Mouse (Mus musculus): ENCODE data around the gene Rac1. TPM values are rescaled to one million over a fixed set of nuclear protein-coding genes. Genes with fewer than 3 reads are reported as not detected.

Gene Rac1
- polyA plus RNA-seq, 1 experiment = 245 TPM

GRCm38 (mm10) chr5:143518045-143518591 lies 9.7 kb downstream of the Rac1 start:
- Histone ChIP-seq H3K27me3 (ENCODE audit: control insufficient read depth, insufficient read depth, insufficient read length) (no peaks in the 10 kb centered on the region), H3ac (ENCODE audit: control insufficient read depth, insufficient read length) (no peak overlapping the region), H3K4me3 (no peak overlapping the region), H3K4me2 (ENCODE audit: low read depth) (peak overlapping the region; percentile 60), H3K36me3 (ENCODE audit: control insufficient read depth, insufficient read depth) (peaks cover 26% of the 10 kb centered on the region), H3K79me2 (ENCODE audit: control insufficient read depth, insufficient read depth) (peaks cover 97% of the 10 kb centered on the region)
- TF ChIP-seq CEBPB (IDR thresholded peaks at IDR 0.05; ENCODE audit: insufficient read depth, poor library complexity, severe bottlenecking) = no peak
- TF ChIP-seq USF1 (IDR thresholded peaks at IDR 0.05; ENCODE audit: low read depth) = no peak

GRCm38 (mm10) chr5:143517436-143517835 lies 10.4 kb downstream of the Rac1 start:
- TF ChIP-seq POLR2AphosphoS2 (IDR thresholded peaks at IDR 0.05; ENCODE audit: insufficient read length, low read depth) (no peak), TCF3 (IDR thresholded peaks at IDR 0.05; ENCODE audit: insufficient read length, low read depth) (no peak), SRF (IDR thresholded peaks at IDR 0.05; ENCODE audit: control insufficient read depth, insufficient read length, low read depth) (no peak), MYOG (IDR thresholded peaks at IDR 0.05; ENCODE audit: control insufficient read depth in 1 of 3, insufficient read depth in 1 of 3, insufficient read length in 2 of 3, low read depth in 2 of 3) (no peak), E2F4 (IDR thresholded peaks at IDR 0.05; ENCODE audit: insufficient read depth) (no peak), MAX (IDR thresholded peaks at IDR 0.05; ENCODE audit: low read depth) (no peak), REST (IDR thresholded peaks at IDR 0.05; ENCODE audit: insufficient read depth, insufficient read length) (no peak), MYOD1 (IDR thresholded peaks at IDR 0.05; ENCODE audit: control insufficient read depth in 1 of 3, insufficient read length in 2 of 3, low read depth in 2 of 3) (no peak), CEBPB (IDR thresholded peaks at IDR 0.05; ENCODE audit: insufficient read depth, poor library complexity, severe bottlenecking) (no peak), USF1 (IDR thresholded peaks at IDR 0.05; ENCODE audit: low read depth) (no peak), POLR2A (IDR thresholded peaks at IDR 0.05; ENCODE audit: insufficient read length, low read depth) (no peak), TCF12 (IDR thresholded peaks at IDR 0.05; ENCODE audit: insufficient read depth, poor library complexity, severe bottlenecking) (no peak)
- no peak overlapping the region for H3ac ChIP-seq (ENCODE audit: control insufficient read depth, insufficient read length)
- no peaks in the 10 kb centered on the region for H3K27me3 ChIP-seq (ENCODE audit: control insufficient read depth, insufficient read depth, insufficient read length)
- H3K4me2 ChIP-seq (ENCODE audit: low read depth) = peak overlapping the region; percentile 60
- H3K79me2 ChIP-seq (ENCODE audit: control insufficient read depth, insufficient read depth) = peaks cover 97% of the 10 kb centered on the region
- peaks cover 31% of the 10 kb centered on the region for H3K36me3 ChIP-seq (ENCODE audit: control insufficient read depth, insufficient read depth)
- H3K4me3 ChIP-seq = no peak overlapping the region

DNA sequence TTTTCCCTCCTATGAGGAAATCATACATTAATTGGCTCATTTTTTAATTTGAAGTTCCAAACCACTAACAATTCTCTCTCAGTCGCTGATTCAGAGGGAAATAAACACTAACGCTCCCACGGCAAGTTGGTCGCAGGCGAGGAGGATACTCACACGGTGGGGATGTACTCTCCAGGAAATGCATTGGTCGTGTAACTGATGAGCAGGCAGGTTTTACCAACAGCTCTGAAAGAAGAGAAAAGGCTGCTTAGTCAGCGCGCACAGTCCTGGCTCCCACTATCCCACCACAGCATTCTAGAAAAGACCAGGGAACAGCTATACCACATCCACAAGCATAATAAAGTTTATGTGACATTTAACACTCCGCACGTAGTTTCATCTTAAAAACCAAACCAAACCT lies 10.8 kb downstream of the Rac1 start:
- TF ChIP-seq USF1 (IDR thresholded peaks at IDR 0.05; ENCODE audit: low read depth) (no peak), MAX (IDR thresholded peaks at IDR 0.05; ENCODE audit: low read depth) (no peak), E2F4 (IDR thresholded peaks at IDR 0.05; ENCODE audit: insufficient read depth) (no peak), SRF (IDR thresholded peaks at IDR 0.05; ENCODE audit: control insufficient read depth, insufficient read length, low read depth) (no peak), POLR2A (IDR thresholded peaks at IDR 0.05; ENCODE audit: insufficient read length, low read depth) (no peak), TCF12 (IDR thresholded peaks at IDR 0.05; ENCODE audit: insufficient read depth, poor library complexity, severe bottlenecking) (no peak), MYOD1 (IDR thresholded peaks at IDR 0.05; ENCODE audit: control insufficient read depth in 1 of 3, insufficient read length in 2 of 3, low read depth in 2 of 3) (no peak), REST (IDR thresholded peaks at IDR 0.05; ENCODE audit: insufficient read depth, insufficient read length) (no peak), CEBPB (IDR thresholded peaks at IDR 0.05; ENCODE audit: insufficient read depth, poor library complexity, severe bottlenecking) (no peak), TCF3 (IDR thresholded peaks at IDR 0.05; ENCODE audit: insufficient read length, low read depth) (no peak)
- peaks cover 36% of the 10 kb centered on the region for H3K36me3 ChIP-seq (ENCODE audit: control insufficient read depth, insufficient read depth)

DNA sequence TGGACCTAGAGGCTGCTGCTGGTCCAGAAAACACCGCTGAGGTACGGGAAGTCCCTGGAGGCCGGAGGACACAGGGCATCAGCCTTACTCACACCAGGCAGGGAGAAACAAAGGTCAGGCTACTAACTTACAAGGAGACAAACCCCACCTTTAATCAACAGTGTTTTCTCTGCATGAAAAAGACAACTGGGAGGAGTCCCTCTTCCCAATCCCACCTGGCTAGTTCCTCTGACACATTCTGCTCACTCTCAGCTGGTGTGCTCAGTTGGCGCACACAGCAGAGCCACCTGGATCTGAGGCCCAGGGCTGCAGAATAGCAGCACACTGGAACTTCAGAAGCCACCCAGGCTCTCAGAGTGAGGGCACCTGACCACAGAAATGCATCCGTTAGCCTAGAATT lies 13.0 kb downstream of the Rac1 start:
- Histone ChIP-seq H3K36me3 (ENCODE audit: control insufficient read depth, insufficient read depth) (peaks cover 41% of the 10 kb centered on the region), H3K4me3 (no peak overlapping the region), H3K4me2 (ENCODE audit: low read depth) (no peak overlapping the region), H3K79me2 (ENCODE audit: control insufficient read depth, insufficient read depth) (peaks cover 97% of the 10 kb centered on the region), H3K27me3 (ENCODE audit: control insufficient read depth, insufficient read depth, insufficient read length) (no peaks in the 10 kb centered on the region), H3ac (ENCODE audit: control insufficient read depth, insufficient read length) (no peak overlapping the region)
- TF ChIP-seq MAX (IDR thresholded peaks at IDR 0.05; ENCODE audit: low read depth) = no peak
- TF ChIP-seq TCF3 (IDR thresholded peaks at IDR 0.05; ENCODE audit: insufficient read length, low read depth) = no peak
- no peak for TF ChIP-seq REST (IDR thresholded peaks at IDR 0.05; ENCODE audit: insufficient read depth, insufficient read length)
- no peak for TF ChIP-seq TCF12 (IDR thresholded peaks at IDR 0.05; ENCODE audit: insufficient read depth, poor library complexity, severe bottlenecking)
- no peak for TF ChIP-seq MYOD1 (IDR thresholded peaks at IDR 0.05; ENCODE audit: control insufficient read depth in 1 of 3, insufficient read length in 2 of 3, low read depth in 2 of 3)
- TF ChIP-seq CEBPB (IDR thresholded peaks at IDR 0.05; ENCODE audit: insufficient read depth, poor library complexity, severe bottlenecking) = no peak
- no peak for TF ChIP-seq POLR2AphosphoS2 (IDR thresholded peaks at IDR 0.05; ENCODE audit: insufficient read length, low read depth)
- TF ChIP-seq MYOG (IDR thresholded peaks at IDR 0.05; ENCODE audit: control insufficient read depth in 1 of 3, insufficient read depth in 1 of 3, insufficient read length in 2 of 3, low read depth in 2 of 3) = no peak
- TF ChIP-seq E2F4 (IDR thresholded peaks at IDR 0.05; ENCODE audit: insufficient read depth) = no peak
- TF ChIP-seq USF1 (IDR thresholded peaks at IDR 0.05; ENCODE audit: low read depth) = no peak
- TF ChIP-seq SRF (IDR thresholded peaks at IDR 0.05; ENCODE audit: control insufficient read depth, insufficient read length, low read depth) = no peak
- no peak for TF ChIP-seq POLR2A (IDR thresholded peaks at IDR 0.05; ENCODE audit: insufficient read length, low read depth)

More for the DNA sequence above, 10.8 kb downstream of the Rac1 start:
- no peak overlapping the region for H3ac ChIP-seq (ENCODE audit: control insufficient read depth, insufficient read length)
- H3K27me3 ChIP-seq (ENCODE audit: control insufficient read depth, insufficient read depth, insufficient read length) = no peaks in the 10 kb centered on the region
- peak overlapping the region; percentile 59 for H3K4me2 ChIP-seq (ENCODE audit: low read depth)
- no peak overlapping the region for H3K4me3 ChIP-seq
- H3K79me2 ChIP-seq (ENCODE audit: control insufficient read depth, insufficient read depth) = peaks cover 97% of the 10 kb centered on the region

- no peaks in the 10 kb centered on the region for H3K27me3 ChIP-seq (ENCODE audit: control insufficient read depth, insufficient read depth, insufficient read length)
- no peak overlapping the region for H3K4me3 ChIP-seq
- peaks cover 93% of the 10 kb centered on the region for H3K79me2 ChIP-seq (ENCODE audit: control insufficient read depth, insufficient read depth)
- TF ChIP-seq SRF (IDR thresholded peaks at IDR 0.05; ENCODE audit: control insufficient read depth, insufficient read length, low read depth) (no peak), MAX (IDR thresholded peaks at IDR 0.05; ENCODE audit: low read depth) (no peak), E2F4 (IDR thresholded peaks at IDR 0.05; ENCODE audit: insufficient read depth) (no peak), REST (IDR thresholded peaks at IDR 0.05; ENCODE audit: insufficient read depth, insufficient read length) (no peak), MYOD1 (IDR thresholded peaks at IDR 0.05; ENCODE audit: control insufficient read depth in 1 of 3, insufficient read length in 2 of 3, low read depth in 2 of 3) (no peak), TCF3 (IDR thresholded peaks at IDR 0.05; ENCODE audit: insufficient read length, low read depth) (no peak), MYOG (IDR thresholded peaks at IDR 0.05; ENCODE audit: control insufficient read depth in 1 of 3, insufficient read depth in 1 of 3, insufficient read length in 2 of 3, low read depth in 2 of 3) (no peak), CEBPB (IDR thresholded peaks at IDR 0.05; ENCODE audit: insufficient read depth, poor library complexity, severe bottlenecking) (no peak), USF1 (IDR thresholded peaks at IDR 0.05; ENCODE audit: low read depth) (no peak), POLR2AphosphoS2 (IDR thresholded peaks at IDR 0.05; ENCODE audit: insufficient read length, low read depth) (no peak), POLR2A (IDR thresholded peaks at IDR 0.05; ENCODE audit: insufficient read length, low read depth) (no peak), TCF12 (IDR thresholded peaks at IDR 0.05; ENCODE audit: insufficient read depth, poor library complexity, severe bottlenecking) (no peak)
- H3K36me3 ChIP-seq (ENCODE audit: control insufficient read depth, insufficient read depth) = peaks cover 41% of the 10 kb centered on the region
- H3K4me2 ChIP-seq (ENCODE audit: low read depth) = no peak overlapping the region
- no peak overlapping the region for H3ac ChIP-seq (ENCODE audit: control insufficient read depth, insufficient read length)
Observed at GRCm38 (mm10) chr5:143512305-143512704, 15.5 kb downstream of the Rac1 start.
